Mouse (Mus musculus): ENCODE measurements at regions not wholly inside any gene's neighbourhood (a gene's known extent, or its start where the extent isn't known, plus 50 kb on each side); places are given as distances from the start of the nearest gene placed in this dataset.

DNA sequence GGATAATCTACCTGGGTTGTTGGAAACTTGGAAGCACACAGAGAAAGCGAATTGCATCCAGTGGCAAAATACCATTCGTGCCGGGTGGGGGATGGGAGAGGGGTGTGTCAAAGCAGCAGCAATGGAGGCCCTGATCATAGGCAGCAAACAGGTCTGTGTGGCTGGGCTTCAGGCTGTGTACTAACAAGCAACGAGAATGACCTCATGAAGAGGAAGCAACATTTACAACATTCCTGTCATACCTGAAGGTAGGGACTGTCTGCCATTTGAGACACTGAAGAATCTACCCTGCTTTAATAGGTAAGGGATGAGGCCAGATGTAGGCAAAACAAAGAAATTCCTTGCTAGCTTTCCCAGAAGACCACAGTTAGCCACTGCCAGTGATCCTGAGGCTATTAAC is 62.0 kb upstream of the Arhgap21 start:
- no peaks in the 10 kb centered on the region for H3K27me3 ChIP-seq (replicated peaks; ENCODE audit: control insufficient read depth, insufficient read depth, low read length)
- WGBS, result 52% methylated on average over 4 of the region's 4 CpGs
- no peak overlapping the region for H3K27ac ChIP-seq (ENCODE audit: insufficient read depth, low read depth, low read length)
- no peak overlapping the region for H3K4me3 ChIP-seq (ENCODE audit: insufficient read depth, low read depth, low read length)
- no peak for TF ChIP-seq POLR2A (IDR thresholded peaks at IDR 0.05; ENCODE audit: low read depth, low read length)
- TF ChIP-seq CTCF (conservative IDR thresholded peaks at IDR 0.05; ENCODE audit: insufficient read depth, insufficient read length, low read depth, low read length), result no peak
- no peaks in the 10 kb centered on the region for H3K36me3 ChIP-seq (ENCODE audit: control insufficient read depth, insufficient read depth, low read length)
- no peaks in the 10 kb centered on the region for H3K4me1 ChIP-seq (ENCODE audit: control insufficient read depth, insufficient read depth, low read length)
- no peak for DNase-seq

DNA sequence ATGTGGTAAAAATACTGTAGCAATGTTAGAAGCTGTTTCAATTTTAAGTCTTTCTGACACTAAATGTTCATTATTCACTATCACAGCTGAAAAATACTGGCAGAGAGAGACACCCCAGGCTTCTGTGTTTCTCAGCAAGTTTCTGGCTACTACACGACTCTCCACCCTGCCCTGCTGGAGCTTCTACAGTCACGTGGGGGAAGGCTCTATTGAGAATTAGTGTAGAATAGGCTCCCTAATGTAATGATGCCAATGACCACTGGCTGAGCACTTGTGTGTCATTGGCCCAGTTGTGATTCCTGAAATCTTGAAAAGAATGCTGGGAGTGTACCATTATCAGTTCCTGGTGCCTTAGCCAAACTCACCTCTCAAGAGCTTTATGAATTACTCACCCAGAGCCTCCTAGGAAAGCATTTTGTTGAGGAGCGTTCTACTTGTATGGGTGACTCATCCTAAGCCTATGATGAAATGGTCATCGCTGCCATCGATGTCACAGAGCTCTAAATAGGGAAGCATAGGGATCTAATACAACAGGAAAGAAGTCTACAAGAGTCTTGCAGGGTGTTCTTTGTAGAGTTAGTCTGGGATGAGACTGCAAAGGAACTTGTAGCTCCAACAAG is 60.8 kb upstream of the Arhgap21 start:
- 79% methylated on average over 5 of the region's 5 CpGs for WGBS
- Histone ChIP-seq H3K36me3 (ENCODE audit: control insufficient read depth, insufficient read depth, low read length) (no peaks in the 10 kb centered on the region), H3K27me3 (replicated peaks; ENCODE audit: control insufficient read depth, insufficient read depth, low read length) (no peaks in the 10 kb centered on the region), H3K4me1 (ENCODE audit: control insufficient read depth, insufficient read depth, low read length) (no peaks in the 10 kb centered on the region), H3K27ac (ENCODE audit: insufficient read depth, low read depth, low read length) (no peak overlapping the region), H3K4me3 (ENCODE audit: insufficient read depth, low read depth, low read length) (no peak overlapping the region)
- TF ChIP-seq POLR2A (IDR thresholded peaks at IDR 0.05; ENCODE audit: low read depth, low read length), result no peak
- TF ChIP-seq CTCF (conservative IDR thresholded peaks at IDR 0.05; ENCODE audit: insufficient read depth, insufficient read length, low read depth, low read length), result no peak
- DNase-seq, result no peak

DNA sequence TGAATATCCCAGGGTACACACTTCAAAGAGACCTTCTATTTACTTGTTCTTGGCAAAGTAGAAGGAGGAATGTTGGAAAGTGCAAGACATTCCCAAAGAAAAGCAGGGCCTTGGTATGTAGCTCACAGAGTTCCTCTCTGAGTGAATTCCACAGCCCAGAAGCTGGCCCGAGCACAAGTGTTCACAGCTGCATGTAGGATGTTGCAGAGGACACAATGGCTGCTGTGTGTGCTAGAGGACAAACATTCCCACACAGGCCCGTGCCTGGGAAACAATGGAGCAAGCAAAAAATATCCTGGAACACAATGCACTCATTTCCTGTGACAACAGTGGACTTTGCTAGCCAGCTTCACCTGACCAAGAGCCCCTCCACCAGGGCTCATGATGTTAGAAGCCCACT is 59.9 kb upstream of the Arhgap21 start:
- TF ChIP-seq POLR2A (IDR thresholded peaks at IDR 0.05; ENCODE audit: low read depth, low read length) (no peak), CTCF (conservative IDR thresholded peaks at IDR 0.05; ENCODE audit: insufficient read depth, insufficient read length, low read depth, low read length) (no peak)
- H3K27ac ChIP-seq (ENCODE audit: insufficient read depth, low read depth, low read length), result no peak overlapping the region
- H3K36me3 ChIP-seq (ENCODE audit: control insufficient read depth, insufficient read depth, low read length), result no peaks in the 10 kb centered on the region
- H3K4me1 ChIP-seq (ENCODE audit: control insufficient read depth, insufficient read depth, low read length), result no peaks in the 10 kb centered on the region
- no peaks in the 10 kb centered on the region for H3K27me3 ChIP-seq (replicated peaks; ENCODE audit: control insufficient read depth, insufficient read depth, low read length)
- H3K4me3 ChIP-seq (ENCODE audit: insufficient read depth, low read depth, low read length), result no peak overlapping the region
- 29% methylated on average over 2 of the region's 2 CpGs for WGBS
- DNase-seq, result no peak

DNA sequence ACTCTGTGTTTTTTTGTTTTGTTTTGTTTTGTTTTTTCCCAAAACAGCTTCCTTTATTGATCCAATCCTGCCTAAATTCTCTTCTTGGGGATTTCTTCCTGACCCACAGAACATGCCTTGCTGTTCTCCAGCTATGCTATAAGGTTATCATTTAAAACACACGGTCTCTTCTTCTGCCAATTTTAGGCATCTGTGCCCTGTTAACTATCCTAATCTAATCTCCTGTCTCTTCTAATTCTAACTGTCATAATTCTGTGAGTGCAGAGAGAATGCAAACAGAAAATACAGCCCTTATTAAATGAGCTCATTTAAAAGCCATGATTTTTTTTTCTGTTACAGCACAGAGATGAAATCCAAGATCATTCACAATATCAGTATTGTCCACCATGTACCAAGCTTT is 49.9 kb upstream of the Arhgap21 start:
- TF ChIP-seq POLR2A (IDR thresholded peaks at IDR 0.05; ENCODE audit: low read depth, low read length) (no peak), CTCF (conservative IDR thresholded peaks at IDR 0.05; ENCODE audit: insufficient read depth, insufficient read length, low read depth, low read length) (no peak)
- Histone ChIP-seq H3K4me1 (ENCODE audit: control insufficient read depth, insufficient read depth, low read length) (no peaks in the 10 kb centered on the region), H3K4me3 (ENCODE audit: insufficient read depth, low read depth, low read length) (no peak overlapping the region), H3K36me3 (ENCODE audit: control insufficient read depth, insufficient read depth, low read length) (no peaks in the 10 kb centered on the region), H3K27ac (ENCODE audit: insufficient read depth, low read depth, low read length) (no peak overlapping the region), H3K27me3 (replicated peaks; ENCODE audit: control insufficient read depth, insufficient read depth, low read length) (no peaks in the 10 kb centered on the region)
- no peak for DNase-seq
- 87% methylated on average over 1 of the region's 1 CpGs for WGBS

All from kidney, adult 2 months (tissue).